Mouse (Mus musculus): ENCODE measurements at regions not wholly inside any gene's neighbourhood (a gene's known extent, or its start where the extent isn't known, plus 50 kb on each side); places are given as distances from the start of the nearest gene placed in this dataset.

GRCm38 (mm10) chr19:22071701-22072100 is 67.1 kb upstream of the Trpm3 start:
- ATAC-seq (ENCODE audit: insufficient read depth, low FRiP score, low read depth) = no peak
- Histone ChIP-seq H3K4me1 (no peaks in the 10 kb centered on the region), H3K27ac (no peak overlapping the region), H3K4me2 (no peak overlapping the region), H3K27me3 (replicated peaks) (no peaks in the 10 kb centered on the region), H3K36me3 (no peaks in the 10 kb centered on the region), H3K9ac (no peak overlapping the region), H3K9me3 (no peaks in the 10 kb centered on the region), H3K4me3 (replicated peaks) (no peak overlapping the region)
- 38% methylated on average over 3 of the region's 3 CpGs for WGBS

- Histone ChIP-seq H3K4me1 (no peaks in the 10 kb centered on the region), H3K9ac (no peak overlapping the region), H3K27me3 (replicated peaks) (no peaks in the 10 kb centered on the region), H3K4me2 (no peak overlapping the region), H3K36me3 (no peaks in the 10 kb centered on the region), H3K4me3 (replicated peaks) (no peak overlapping the region), H3K27ac (no peak overlapping the region), H3K9me3 (no peaks in the 10 kb centered on the region)
- no peak for ATAC-seq (ENCODE audit: insufficient read depth, low FRiP score, low read depth)
- WGBS = 72% methylated on average over 7 of the region's 7 CpGs
Observed at GRCm38 (mm10) chr19:22074042-22074441, 64.8 kb upstream of the Trpm3 start.

GRCm38 (mm10) chr19:22081448-22081847 is 57.4 kb upstream of the Trpm3 start:
- Histone ChIP-seq H3K27me3 (replicated peaks) (no peaks in the 10 kb centered on the region), H3K36me3 (no peaks in the 10 kb centered on the region), H3K4me3 (replicated peaks) (no peak overlapping the region), H3K9me3 (no peaks in the 10 kb centered on the region), H3K9ac (no peak overlapping the region), H3K4me2 (no peak overlapping the region), H3K4me1 (no peaks in the 10 kb centered on the region), H3K27ac (no peak overlapping the region)
- 46% methylated on average over 4 of the region's 4 CpGs for WGBS
- no peak for ATAC-seq (ENCODE audit: insufficient read depth, low FRiP score, low read depth)

Measured in stomach, embryonic 15.5 days (tissue).